Mouse (Mus musculus) cerebellum, adult 9-10 months (tissue): Measurements from ENCODE around the gene Sipa1l1.

Experiments
- DNase-seq: peaks from one replicate; pipeline ENCODE4 v3.0.0; 2022

Gene Sipa1l1

DNA sequence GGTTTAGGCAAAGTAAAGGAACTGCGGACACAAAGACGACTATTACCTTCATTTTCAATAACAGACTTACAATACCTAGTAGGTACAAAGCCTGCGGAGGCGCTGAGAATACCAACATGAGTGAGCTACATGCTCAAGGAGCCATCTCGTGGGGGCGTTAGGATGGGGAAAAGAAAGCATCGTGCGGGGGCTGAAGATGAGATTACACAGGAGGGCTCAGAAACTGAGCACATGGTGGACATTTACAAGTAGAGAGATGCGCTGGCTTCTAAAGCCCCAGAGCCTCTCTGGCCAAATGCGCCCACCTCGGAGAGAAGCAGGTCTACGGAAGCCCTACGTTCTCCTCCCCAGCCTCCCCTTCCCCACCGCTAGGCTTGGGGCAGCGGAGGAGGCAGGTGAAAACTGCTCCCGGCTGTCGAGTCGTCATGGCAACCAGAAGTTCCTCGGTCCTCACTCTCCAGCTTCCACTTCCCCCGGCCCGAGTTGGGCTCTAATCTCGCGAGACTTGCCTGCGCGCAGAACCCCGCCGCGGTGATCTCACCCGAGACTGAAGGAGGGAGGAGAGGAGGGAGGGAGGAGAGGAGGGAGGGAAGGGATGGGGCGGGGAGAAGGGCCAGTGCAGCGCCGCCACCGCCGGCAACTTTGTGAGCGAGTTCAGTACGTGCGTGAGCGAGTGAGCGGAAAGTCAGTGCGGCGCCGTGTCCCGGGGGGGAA, at the start of gene Sipa1l1:
Gene Sipa1l1, plus strand, starts transcription at position 501 of the 714 bp plus-strand sequence.
- peak; percentile 95 for DNase-seq

DNA sequence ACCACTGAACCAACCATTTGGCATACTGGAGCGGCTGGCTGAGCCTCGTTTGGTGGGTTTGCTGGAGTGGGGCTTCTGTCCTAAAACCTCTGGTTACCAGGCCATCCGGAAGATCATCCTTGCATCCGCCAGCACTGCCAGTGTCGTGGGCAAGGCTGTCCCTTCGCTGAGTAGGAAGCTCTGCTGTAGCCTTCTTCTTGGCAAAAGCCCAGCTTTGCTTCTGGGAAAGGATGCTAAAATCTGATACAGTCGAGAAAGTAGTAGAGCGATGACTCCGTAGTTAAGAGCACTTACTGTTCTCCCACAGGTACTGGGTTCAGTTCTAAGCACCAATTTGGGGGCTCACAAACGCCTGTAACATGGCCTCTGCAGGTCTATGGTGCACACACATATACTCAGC, 47.2 kb upstream of the Sipa1l1 start:
- DNase-seq: no peak

DNA sequence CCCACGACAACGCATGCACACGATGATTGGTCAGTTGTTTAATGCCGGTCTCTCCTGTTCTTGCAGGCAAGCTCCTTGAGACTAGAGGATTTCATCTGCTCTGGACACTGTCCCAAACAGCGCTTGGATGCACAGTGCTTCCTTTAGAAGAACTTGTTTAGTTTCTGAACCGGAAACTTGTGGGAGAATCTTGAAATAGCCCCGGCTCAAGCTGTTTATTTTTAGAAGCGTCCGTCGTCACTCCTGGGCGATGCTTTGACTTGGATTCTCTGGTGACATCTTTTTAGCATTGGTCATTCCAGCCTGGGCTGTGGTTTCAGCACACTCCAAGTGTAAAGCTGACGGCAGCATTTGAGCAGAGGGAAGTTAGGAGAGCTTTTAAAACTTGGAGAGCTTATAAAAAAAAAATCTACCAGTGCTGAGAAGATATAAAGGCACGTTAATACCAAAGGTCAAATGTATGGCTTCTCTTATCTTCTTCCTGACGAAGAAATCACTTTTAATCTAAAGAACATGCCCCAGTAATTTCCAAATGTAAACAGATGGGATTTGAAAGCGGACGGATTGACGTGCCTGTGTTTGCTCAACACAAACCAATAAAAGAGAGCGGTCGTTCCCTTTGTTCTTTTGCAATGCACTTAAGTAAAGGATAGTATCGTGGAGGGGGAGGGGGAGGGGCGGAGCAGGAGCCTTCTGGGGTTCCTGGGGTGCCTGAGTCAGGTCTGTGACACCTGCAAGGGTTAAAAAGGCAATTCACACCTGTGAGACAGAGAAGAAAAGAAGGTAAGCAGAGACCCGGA, 46.5 kb upstream of the Sipa1l1 start:
- no peak for DNase-seq

DNA sequence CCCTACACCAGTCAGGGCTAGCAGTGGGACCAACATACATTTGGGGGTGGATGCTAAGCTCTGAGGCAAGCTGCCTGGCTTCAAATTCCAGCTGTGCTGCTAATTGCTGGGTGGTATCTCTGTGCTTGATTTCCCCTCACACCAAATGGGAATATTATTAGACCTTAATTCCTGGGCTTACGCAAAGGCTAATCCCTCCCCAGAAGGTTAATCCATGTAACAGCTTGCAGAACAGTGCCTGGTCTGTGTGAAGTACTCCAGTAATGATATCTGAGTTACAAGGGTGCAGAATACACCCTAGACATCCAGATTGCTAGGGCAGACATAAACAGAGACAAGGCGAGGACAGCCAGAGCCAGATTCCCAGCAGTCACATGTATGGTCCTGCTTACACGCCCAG, 42.3 kb upstream of the Sipa1l1 start:
- no peak for DNase-seq

DNA sequence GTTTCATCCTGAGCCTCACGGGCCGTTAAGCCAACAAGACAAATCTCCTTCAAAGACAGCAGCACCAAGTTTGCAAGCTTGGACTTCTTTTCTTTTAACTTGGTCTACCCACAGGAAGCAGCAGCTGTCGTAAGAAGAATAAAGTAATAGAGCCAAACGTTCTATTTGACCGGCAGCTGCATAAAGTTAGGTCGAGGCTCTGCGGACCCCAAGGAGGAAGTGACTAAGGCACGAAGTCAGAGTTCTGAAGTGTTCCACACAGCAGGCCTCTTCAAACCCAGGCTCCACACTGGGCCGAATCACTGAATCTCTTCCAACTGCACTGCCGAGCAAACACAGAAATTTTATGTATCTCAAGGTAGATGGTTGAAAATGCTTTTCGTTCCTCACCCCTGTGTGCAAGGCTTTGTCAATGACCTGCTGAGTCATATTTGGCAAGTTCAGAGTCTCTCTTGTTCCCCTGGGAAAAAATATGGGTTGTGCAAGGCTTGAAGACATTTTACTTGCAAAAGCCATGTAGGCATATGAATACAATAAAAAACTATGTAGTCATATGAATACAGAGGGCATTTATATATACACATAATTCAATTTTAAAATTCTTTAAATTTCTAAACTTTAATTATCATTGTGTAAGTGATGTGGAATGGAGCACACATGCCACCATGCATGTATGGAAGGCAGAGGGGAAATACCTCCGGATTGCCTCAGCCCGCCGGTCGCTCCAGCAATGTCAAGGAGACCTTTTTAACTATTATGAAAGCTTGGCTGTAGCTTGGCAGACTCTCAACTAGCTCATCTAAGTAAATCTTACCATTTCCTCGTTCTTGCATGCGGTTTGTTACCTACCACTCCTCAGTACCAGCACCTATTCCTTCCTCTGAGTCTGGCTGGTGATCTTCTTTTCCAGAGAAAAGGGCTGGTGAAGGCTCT, 29.6 kb upstream of the Sipa1l1 start:
- no peak for DNase-seq

DNA sequence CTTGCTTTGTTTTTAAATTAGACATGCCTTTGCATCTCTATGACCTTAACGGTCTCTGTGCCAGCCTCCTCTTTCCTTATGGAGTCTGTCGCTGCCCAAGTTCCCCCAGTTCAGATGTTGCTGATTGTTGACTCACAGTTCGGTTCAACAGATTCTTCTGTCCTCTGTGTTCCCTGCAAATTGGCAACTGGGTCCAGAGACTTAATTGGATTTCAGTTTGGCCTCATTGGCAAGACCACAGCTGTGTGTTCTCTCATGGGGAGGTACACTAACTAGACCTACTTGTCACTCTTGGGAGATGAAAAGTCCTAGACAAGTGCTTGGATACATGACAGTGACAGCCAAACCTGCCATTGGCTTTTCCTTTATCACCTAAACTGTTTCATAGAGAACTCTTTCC, 25.7 kb upstream of the Sipa1l1 start:
- DNase-seq: no peak

DNA sequence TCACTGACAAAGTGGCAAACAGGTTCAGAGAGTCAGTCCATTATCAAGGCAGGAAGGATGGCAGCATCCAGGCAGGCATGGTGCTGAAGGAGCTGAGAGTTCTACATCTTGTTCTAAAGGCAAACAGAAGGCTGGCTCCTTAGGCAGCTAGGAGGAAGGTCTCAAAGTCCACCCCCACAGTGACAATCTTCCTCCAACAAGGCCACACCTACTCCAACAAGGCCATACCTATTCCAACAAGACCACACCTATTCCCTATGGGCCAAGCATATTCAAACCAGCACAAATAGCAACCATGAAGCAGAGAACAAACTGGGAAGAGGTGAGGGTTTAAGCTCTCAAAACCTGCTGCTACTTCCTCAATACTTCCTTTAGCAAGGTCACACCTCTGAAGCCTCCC, 23.9 kb upstream of the Sipa1l1 start:
- DNase-seq: no peak

DNA sequence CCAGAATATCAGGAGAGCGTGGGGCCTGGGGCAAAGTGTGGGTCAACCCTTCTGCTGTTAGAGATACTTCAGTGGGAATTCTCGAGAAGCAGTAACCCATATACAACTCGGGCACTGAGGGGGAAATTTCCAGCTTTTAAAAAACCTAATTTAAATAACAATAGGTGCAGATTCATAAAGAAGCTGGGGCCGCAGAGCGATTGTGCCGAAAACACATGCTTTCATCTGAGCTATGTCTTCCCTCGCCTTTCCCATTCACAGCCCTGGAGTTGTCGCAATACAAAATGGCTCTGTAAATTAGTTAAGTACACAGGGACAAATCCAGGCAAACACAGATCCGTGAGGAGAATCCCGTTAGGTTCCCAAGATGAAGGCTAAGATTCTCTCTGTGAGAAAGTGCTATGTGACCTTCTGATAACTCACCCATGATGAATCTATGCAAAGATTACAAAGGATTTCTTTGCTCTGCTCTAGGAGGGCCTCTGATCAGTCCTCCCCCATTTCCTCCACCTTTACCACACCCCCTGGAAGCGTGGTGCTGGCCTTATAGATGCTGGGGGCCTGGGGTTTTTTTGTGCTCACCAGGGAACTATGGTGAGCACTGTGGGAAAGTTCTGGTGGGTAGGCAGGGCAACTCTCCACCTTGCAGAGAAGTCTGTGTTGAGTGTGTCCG, 22.0 kb upstream of the Sipa1l1 start:
- DNase-seq: no peak

DNA sequence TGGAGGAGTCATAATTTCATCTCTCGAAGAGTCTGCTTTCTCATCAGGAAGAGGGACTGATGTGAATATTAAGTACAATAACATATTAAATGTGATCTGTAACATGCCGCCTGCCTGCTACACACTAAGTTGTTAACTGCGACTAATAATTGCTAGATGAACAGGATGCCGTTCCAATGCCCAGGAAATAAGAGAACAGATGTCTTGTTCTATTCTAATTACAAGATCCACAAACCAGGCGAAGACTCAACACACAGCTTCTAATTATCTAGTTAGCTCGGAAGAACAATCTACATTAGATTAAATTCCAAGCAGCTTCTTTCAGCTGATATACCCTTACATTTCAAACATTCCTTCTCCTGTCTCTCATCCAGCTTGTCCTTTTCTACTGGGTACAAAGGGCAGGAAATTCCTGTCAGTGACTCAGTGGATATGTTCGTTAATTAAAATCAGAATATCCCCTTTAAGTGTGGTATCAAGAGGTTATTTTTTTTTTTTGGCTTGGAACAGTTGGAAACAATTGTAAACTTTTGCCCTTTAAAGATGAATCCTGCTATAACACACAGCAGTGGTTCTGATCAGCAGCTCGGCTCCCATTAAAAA, 20.7 kb upstream of the Sipa1l1 start:
- no peak for DNase-seq

DNA sequence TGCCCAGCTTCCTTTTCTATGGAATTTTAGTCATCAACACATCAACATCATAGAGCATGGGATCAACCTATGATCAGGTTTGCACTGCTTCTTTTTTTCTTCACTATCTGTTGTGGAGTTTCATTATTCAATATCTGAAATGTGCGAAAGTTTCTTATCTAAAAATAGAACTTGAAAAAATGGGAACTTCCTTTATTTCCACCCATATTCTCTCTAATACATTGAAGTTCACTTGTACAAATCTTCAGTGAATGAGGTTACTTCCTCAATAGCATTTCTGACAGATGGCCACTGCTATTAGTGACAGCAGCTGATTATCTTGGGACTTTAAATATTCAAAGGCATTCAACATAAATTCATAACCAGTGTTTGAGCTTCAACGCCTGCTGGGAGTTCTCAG, 18.1 kb upstream of the Sipa1l1 start:
- DNase-seq: no peak

DNA sequence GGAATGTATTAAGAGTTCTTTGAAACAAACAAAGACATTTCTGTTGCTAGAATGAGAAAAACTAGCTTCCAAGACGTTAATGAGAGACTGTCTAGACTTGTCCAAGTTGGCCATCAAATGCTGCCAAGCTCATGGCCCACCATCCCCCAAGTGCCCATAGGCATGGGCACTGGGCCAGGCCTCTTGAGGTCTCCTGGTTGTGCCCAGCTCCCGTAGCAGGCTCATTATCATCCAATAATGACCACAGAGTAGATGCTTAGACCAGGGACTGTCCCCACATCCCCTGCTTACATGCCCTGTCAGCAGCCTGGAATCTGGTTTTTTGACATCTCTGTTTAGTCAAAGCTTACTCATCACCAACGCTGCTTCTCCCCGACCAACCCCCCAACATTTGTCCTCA, 14.6 kb upstream of the Sipa1l1 start:
- DNase-seq: no peak

DNA sequence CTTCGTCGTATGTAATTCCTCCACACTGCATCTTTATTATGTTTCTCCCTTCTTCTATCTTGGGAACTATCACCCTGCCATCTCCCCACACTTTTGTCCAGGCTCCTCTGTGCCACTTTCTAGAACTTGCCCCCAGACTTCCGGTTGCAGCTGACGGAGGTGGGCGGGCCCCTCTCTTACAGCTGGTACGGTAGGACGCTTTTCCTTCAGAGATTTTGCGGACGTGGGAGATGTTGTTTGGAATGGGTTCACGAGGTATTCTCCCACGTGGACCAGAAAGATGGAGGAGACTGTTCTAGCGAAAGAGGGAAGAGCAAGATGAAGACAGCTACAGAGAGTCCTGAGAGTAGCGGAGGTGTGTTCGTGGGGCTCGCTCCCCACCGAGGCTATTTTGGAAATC, 10.6 kb upstream of the Sipa1l1 start:
- no peak for DNase-seq

DNA sequence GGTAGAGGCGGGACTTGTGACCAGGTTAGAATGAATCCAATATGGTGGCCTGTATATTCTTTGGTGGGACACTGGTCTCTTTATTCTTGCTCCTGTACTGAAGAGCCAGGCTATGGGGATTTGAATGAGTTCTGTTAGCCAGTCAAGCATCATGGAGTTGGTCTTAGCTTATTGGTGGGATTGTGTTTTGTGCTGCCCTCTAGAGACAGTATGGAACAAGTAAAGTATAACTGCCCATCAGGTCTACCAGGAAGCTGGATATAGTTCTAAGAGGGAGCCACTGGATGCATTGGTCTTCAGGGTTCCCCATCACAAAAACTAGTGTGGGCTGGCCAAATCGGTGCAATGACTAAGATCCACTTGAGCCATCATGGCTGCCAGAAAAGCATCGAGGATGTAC, 9.7 kb upstream of the Sipa1l1 start:
- no peak for DNase-seq

DNA sequence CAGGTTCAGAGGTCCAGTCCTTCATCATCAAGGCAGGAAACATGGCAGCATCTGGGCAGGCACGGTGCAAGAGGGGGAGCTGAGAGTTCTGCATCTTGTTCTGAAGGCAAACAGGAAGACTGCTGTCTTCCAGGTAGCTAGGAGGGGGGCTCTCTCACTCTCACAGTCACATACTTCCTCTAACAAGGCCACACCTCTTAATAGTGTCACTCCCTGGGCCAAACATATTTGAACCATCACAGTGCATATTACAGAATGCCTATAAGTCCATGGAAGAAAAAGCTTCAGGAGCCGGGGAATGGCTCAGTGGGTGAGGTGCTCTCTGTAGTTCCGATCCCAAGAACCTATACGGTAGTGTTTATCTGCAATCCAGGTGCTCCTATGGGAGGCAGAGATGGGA, 3.5 kb upstream of the Sipa1l1 start:
- no peak for DNase-seq

DNA sequence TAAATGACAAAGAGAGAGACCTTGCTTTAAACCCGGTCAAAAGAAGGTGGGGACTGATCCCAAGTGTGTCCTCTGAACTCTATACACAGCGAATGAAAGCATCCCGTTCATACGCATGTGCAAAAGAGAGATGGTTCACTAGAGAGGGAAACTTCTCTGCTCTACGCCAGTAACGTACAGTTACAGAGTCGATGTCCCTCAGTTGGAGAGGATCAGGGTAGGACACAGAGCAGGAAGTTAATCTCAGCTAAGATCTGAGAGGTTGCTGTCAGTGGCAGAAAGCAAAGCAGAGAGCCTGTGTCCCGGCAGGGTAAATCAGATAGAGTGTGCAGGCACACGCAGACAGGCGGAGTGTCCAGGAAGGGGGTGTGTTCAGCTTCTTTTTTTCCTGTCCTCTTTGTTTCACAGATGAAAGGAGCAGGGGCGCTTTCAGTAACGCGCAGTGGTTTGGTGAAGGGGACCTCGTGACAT, 3.0 kb upstream of the Sipa1l1 start:
- DNase-seq: no peak

DNA sequence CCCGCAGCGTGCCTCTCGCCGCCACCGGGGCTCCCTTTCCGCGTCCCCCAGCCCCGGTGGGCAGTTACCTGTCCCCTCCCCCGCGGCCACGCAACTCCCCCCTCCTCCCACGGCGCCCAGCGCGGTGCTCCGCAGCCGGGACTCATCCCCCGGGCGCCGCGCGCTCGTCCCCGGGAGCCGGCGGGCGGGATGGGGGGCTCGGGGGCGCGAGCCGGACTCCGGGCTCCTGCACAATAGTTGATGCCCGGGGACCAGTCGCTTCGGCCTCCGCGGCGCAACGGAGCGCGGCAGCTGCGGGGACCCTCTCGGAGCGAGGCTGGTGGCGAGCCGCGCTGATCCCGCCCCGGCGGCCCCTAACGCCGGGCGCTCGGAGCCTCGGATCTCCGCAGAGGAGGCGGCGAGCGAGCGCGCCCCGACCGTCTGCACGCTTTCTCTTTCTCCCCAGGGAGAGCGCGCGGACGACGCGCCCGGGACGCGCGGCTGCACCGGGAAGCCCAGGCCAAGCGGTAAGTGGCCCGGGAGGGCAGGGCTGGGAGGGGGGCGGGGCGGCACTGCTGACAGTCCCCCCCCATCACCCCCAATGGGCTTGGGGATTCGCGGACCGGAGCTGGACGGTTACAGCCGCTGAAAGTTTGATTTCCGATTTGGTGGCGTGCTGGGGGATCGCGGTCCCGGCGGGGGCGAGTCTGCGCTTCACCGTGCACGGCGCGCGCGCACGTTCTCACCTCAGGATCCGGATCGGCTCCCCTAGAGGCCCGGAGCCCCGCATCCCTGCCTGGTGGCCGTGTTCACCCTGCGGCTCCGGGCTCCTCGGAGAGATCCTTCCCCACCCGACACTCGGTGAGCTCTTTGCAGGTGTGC, 681 bp downstream of the Sipa1l1 start:
- DNase-seq: peak; percentile 65

DNA sequence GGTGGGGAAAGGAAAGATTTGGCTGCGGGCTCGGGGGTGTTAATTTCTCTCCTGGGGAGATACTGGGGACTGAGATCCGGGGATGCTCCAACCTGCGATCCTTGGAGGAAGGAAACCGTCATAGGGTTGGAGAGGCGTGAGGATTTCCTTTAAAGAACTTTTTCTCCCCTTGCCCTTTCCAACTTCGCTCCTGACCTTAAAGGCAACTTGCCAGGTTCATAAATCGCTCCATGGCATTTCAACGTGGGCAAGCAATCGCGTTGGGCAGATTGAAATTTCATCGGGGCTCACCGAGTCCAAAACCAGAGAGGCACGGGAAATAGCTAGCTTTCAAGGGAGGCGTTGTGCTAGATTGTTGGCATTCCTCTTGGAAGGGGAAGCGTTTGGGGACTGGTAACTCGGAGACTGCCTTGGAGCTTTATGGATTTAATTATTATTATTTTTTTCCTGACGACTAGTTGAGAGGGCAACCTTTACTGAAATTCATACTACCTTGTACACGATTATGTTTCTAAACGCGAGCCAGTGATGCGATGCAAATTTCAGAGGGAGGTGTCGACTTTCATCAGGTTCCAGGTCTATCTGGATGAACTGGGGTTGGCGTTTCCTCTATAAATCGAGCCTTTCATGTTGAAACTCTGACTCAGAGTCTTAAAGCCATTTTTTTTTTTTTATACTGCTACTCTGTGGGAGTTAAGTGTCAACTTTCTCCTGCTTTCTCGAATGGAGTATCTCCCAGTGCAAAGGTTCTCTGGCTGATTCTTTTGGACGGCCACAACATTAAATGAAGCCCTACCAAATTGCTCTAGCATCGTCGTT, 1.6 kb downstream of the Sipa1l1 start:
- DNase-seq: peak; percentile 47

DNA sequence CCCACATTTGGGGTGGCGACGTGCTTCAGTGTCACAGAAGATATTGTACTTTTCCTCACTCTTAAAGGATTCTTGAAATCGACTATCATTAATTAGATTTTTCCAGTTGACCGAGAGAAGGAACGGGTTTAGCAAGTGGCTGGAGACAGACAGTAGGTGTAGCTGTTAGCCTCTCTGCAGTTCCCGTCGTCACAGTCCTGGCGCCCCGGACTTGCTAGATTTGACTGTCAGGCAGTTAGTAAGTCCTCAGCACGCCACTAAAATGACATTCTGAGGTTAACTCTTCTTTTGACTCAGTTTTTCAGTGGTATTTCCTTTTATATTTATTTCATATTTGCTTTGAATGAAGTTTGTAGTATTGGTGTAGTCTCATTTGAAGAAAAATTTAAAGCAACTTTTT, 2.5 kb downstream of the Sipa1l1 start:
- DNase-seq: peak; percentile 64

DNA sequence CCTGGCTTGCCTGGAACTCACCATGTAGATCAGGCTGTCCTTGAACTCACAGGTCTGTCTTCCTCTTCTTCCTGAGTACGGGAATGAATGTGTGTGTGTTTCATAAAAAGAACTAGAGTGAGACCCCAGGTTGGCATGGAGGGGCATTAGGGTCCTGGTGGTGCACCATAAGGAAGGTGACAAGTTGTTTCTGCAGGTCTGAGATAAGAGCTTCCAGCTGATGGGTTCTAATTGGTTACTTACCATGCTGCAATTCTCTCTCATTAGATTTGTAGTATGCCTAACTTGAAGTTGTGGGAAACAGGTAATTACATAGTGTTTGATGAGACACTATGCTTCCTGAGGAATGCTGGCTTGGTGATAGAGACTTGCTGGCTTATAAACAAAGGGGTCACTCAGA, 4.5 kb downstream of the Sipa1l1 start:
- DNase-seq: no peak

DNA sequence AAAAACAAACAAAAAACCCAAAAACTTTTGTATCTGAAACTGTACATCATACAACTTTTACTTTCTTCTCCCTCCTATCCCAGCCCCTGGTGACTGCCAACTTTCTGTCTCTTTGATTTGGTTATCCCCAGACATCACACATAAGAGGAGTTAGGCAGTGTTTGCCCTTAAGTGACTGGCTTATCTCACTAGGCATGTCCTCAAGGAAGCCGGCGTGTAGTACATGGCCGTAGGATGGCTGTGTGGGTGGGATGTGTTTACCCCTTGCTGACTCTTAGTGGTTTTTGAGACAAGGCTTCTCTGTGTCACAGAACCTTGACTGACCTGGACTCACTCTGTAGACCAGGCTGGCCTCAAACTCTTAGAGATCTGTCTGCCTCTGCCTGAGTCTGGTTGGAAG, 6.6 kb downstream of the Sipa1l1 start:
- DNase-seq: no peak
